Mouse (Mus musculus) liver, postnatal 0 days (tissue): ENCODE measurements at regions not wholly inside any gene's neighbourhood (a gene's known extent, or its start where the extent isn't known, plus 50 kb on each side); places are given as distances from the start of the nearest gene placed in this dataset.

Experiments
- ATAC-seq: fragments of 200-750 bp; cut with Nextera tagmentation; 2 replicates; pipeline ENCODE4 v1.8.0; 2017; ENCODE audit warnings: mild to moderate bottlenecking, moderate library complexity
- DNase-seq: peaks from one replicate; pipeline ENCODE4 v3.0.0-alpha.2; 2016
- H3K27ac ChIP-seq: fragments of 300-500 bp; sonication (generic); 2 replicates; pipeline ENCODE4 v1.5.1; 2014; ENCODE audit warnings: antibody characterized with exemption, moderate library complexity, mild to moderate bottlenecking, low read depth
- H3K27me3 ChIP-seq: fragments of 300-500 bp; sonication (generic); 2 replicates; pipeline ENCODE4 v1.6.1; 2014; ENCODE audit warnings: low read length, control low read depth, mixed read lengths; ENCODE audit not compliant: insufficient read depth
- H3K36me3 ChIP-seq: fragments of 300-500 bp; sonication (generic); replicated peaks from 2 replicates; pipeline ENCODE4 v1.6.1; 2014; ENCODE audit warnings: mild to moderate bottlenecking, control low read depth, low read length, moderate library complexity, mixed read lengths; ENCODE audit not compliant: insufficient read depth
- H3K4me1 ChIP-seq: fragments of 300-500 bp; sonication (generic); 2 replicates; pipeline ENCODE4 v1.6.1; 2014; ENCODE audit warnings: antibody characterized with exemption, mild to moderate bottlenecking, control low read depth; ENCODE audit not compliant: insufficient read depth
- H3K4me2 ChIP-seq: fragments of 300-500 bp; sonication (generic); 2 replicates; pipeline ENCODE4 v1.6.1; 2014; ENCODE audit warnings: low read depth, mild to moderate bottlenecking, low read length, moderate library complexity, mixed read lengths
- H3K4me3 ChIP-seq: fragments of 300-500 bp; sonication (generic); 2 replicates; pipeline ENCODE4 v1.5.1; 2014; ENCODE audit warnings: low read depth, low read length
- H3K9ac ChIP-seq: fragments of 300-500 bp; sonication (generic); replicated peaks from 2 replicates; pipeline ENCODE4 v1.6.1; 2014; ENCODE audit warnings: mild to moderate bottlenecking, moderate library complexity
- H3K9me3 ChIP-seq: fragments of 300-500 bp; sonication (generic); 2 replicates; pipeline ENCODE4 v1.6.1; 2016; ENCODE audit warnings: mild to moderate bottlenecking, control low read depth, low read length, mixed read lengths
- CTCF ChIP-seq: sonication (generic); IDR thresholded peaks from 2 replicates; pipeline ENCODE4 v1.5.1; 2016; ENCODE audit warnings: antibody characterized with exemption, low read depth
- EP300 ChIP-seq: IDR thresholded peaks from 2 replicates; pipeline ENCODE4 v1.6.1; 2016; ENCODE audit warnings: antibody characterized with exemption, low read depth, mild to moderate bottlenecking
- WGBS: fragments of 180-500 bp; shearing (Covaris S2); extraction: QIAGEN DNeasy Blood & Tissue Kit; methylation state at CpG from one replicate; pipeline ENCODE4 v1.1.7; 2014; ENCODE audit not compliant: insufficient replicate concordance; 5-methylcytosine and 5-hydroxymethylcytosine counted together

GRCm38 (mm10) chr16:77704726-77705125, 102.8 kb upstream of the Gm11146 start:
- no peak overlapping the region for H3K4me3 ChIP-seq
- ATAC-seq = no peak
- TF ChIP-seq CTCF (no peak), EP300 (no peak)

GRCm38 (mm10) chr16:77695443-77695842, 93.5 kb upstream of the Gm11146 start:
- H3K4me3 ChIP-seq = no peak overlapping the region
- H3K9ac ChIP-seq = no peak overlapping the region
- ATAC-seq = no peak
- no peaks in the 10 kb centered on the region for H3K4me1 ChIP-seq
- no peak overlapping the region for H3K27ac ChIP-seq
- no peaks in the 10 kb centered on the region for H3K27me3 ChIP-seq
- H3K36me3 ChIP-seq = no peaks in the 10 kb centered on the region
- H3K9me3 ChIP-seq = no peaks in the 10 kb centered on the region
- no peak for DNase-seq
- WGBS = 38% methylated on average over 1 of the region's 1 CpGs
- no peak overlapping the region for H3K4me2 ChIP-seq
- TF ChIP-seq EP300 = no peak
- no peak for TF ChIP-seq CTCF

More at GRCm38 (mm10) chr16:77704726-77705125, 102.8 kb upstream of the Gm11146 start:
- Histone ChIP-seq H3K9me3 (no peaks in the 10 kb centered on the region), H3K36me3 (no peaks in the 10 kb centered on the region), H3K27me3 (no peaks in the 10 kb centered on the region), H3K9ac (no peak overlapping the region), H3K4me1 (no peaks in the 10 kb centered on the region), H3K27ac (no peak overlapping the region), H3K4me2 (no peak overlapping the region)
- 75% methylated on average over 6 of the region's 6 CpGs for WGBS
- no peak for DNase-seq

GRCm38 (mm10) chr16:77687056-77687839, 85.4 kb upstream of the Gm11146 start:
- no peak for DNase-seq
- no peak for ATAC-seq
- H3K9me3 ChIP-seq = no peaks in the 10 kb centered on the region
- H3K27ac ChIP-seq = no peak overlapping the region
- no peak overlapping the region for H3K9ac ChIP-seq
- no peaks in the 10 kb centered on the region for H3K4me1 ChIP-seq
- TF ChIP-seq EP300 (no peak), CTCF (no peak)
- H3K4me2 ChIP-seq = no peak overlapping the region
- no peaks in the 10 kb centered on the region for H3K36me3 ChIP-seq
- H3K27me3 ChIP-seq = no peaks in the 10 kb centered on the region
- no peak overlapping the region for H3K4me3 ChIP-seq
- 72% methylated on average over 4 of the region's 4 CpGs for WGBS

GRCm38 (mm10) chr16:77685651-77686190, 83.8 kb upstream of the Gm11146 start:
- DNase-seq (no peak), ATAC-seq (no peak)
- H3K4me3 ChIP-seq = no peak overlapping the region
- TF ChIP-seq EP300 = no peak
- TF ChIP-seq CTCF = no peak
- no peak overlapping the region for H3K27ac ChIP-seq
- no peaks in the 10 kb centered on the region for H3K36me3 ChIP-seq
- no peaks in the 10 kb centered on the region for H3K4me1 ChIP-seq
- H3K4me2 ChIP-seq = no peak overlapping the region
- H3K27me3 ChIP-seq = no peaks in the 10 kb centered on the region
- no peak overlapping the region for H3K9ac ChIP-seq
- H3K9me3 ChIP-seq = no peaks in the 10 kb centered on the region
- 82% methylated on average over 5 of the region's 5 CpGs for WGBS

GRCm38 (mm10) chr16:77684521-77684920, 82.6 kb upstream of the Gm11146 start:
- ATAC-seq (no peak), DNase-seq (no peak)
- H3K4me1 ChIP-seq = no peaks in the 10 kb centered on the region
- no peak overlapping the region for H3K4me3 ChIP-seq
- H3K9me3 ChIP-seq = no peaks in the 10 kb centered on the region
- no peak overlapping the region for H3K27ac ChIP-seq
- H3K4me2 ChIP-seq = no peak overlapping the region
- TF ChIP-seq EP300 = no peak
- no peak for TF ChIP-seq CTCF
- 63% methylated on average over 2 of the region's 2 CpGs for WGBS
- no peak overlapping the region for H3K9ac ChIP-seq
- H3K36me3 ChIP-seq = no peaks in the 10 kb centered on the region
- H3K27me3 ChIP-seq = no peaks in the 10 kb centered on the region

GRCm38 (mm10) chr16:77679234-77679633, 77.3 kb upstream of the Gm11146 start:
- H3K27me3 ChIP-seq = no peaks in the 10 kb centered on the region
- H3K4me2 ChIP-seq = no peak overlapping the region
- no peak overlapping the region for H3K27ac ChIP-seq
- WGBS = 84% methylated on average over 2 of the region's 2 CpGs
- H3K36me3 ChIP-seq = no peaks in the 10 kb centered on the region
- no peaks in the 10 kb centered on the region for H3K9me3 ChIP-seq
- H3K4me1 ChIP-seq = no peaks in the 10 kb centered on the region
- H3K4me3 ChIP-seq = no peak overlapping the region
- H3K9ac ChIP-seq = no peak overlapping the region
- DNase-seq (no peak), ATAC-seq (no peak)
- TF ChIP-seq CTCF (no peak), EP300 (no peak)
